Mouse (Mus musculus): ENCODE results near the gene Olfr1383.
"Not testable (repeated sequence)": the region's sequence is repeated elsewhere in the genome, so short reads cannot be mapped to it uniquely, and the experiment has no call there.

Gene Olfr1383

DNA sequence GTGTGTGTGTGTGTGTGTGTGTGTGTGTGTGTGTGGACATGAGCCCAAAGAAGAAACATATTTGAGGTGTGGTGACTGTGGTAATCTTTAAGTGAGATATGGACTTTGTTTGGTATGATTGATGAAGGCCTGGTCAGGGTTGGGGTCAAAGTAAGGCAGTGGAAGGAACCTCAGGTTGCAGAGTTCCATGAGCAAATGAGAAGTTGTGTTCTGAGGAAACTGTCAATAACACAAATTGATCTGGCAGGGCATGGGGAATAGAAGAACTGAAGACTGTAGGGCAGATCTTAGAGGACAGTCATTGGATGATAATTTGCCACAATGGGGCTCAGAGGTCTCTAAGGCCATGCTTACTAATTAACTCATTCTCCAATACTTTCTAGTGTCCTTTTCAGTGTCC, at the start of gene Olfr1383:
Gene Olfr1383, plus strand, starts transcription at position 301 of the 400 bp plus-strand sequence.
- no peak for DNase-seq

- DNase-seq: peak; percentile 1
Observed at GRCm38 (mm10) chr11:49485973-49486372, 33.5 kb upstream of the Olfr1383 start.

- DNase-seq: not testable (repeated sequence)
Observed at GRCm38 (mm10) chr11:49488770-49489169, 30.7 kb upstream of the Olfr1383 start, which contains the start of gene Olfr1385. TSS of gene Olfr1385 (plus strand) at chr11:49489070.

DNA sequence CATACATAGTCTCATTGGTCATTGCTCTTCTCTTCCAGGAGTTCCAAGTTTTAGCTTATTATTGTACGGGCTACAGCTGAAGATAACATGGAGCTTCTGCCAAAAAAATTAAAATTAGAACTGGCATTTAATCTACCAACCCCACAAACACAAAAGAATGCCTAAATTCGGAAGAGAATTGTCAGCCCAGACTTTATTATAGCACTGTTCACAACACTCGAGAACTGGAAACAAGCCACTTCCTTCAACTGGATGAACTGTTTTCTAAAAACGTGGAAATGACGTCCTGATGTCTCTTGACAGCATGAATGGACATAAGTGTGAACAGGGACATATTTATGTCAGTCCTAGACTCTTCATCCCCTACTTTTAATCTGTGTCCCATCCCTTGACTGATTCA, 1.4 kb upstream of the Olfr1383 start:
- no peak for DNase-seq

GRCm38 (mm10) chr11:49527947-49528346, 8.5 kb downstream of the Olfr1383 start, which contains the start of gene Olfr1382:
TSS of gene Olfr1382 (plus strand) at chr11:49528247.
- no peak for DNase-seq

DNA sequence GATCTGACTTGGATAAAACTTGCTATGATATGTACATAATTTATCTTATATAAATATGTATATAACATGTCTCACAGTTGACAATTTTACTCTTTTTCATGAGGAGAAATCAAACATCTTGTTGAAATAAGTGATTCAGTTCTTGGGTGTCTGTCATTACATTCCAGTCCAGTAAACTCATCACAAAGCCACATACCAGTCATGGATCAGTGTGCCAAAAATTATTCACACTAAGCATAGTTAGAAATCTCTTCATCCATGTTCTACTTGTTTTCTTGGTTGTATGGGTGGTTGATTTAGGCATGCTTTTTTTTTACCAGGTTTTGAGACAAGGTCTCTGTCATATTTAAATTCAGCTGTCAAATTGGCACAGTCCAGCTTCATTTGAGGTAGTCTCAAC, 13.3 kb downstream of the Olfr1383 start:
- no peak for DNase-seq

DNA sequence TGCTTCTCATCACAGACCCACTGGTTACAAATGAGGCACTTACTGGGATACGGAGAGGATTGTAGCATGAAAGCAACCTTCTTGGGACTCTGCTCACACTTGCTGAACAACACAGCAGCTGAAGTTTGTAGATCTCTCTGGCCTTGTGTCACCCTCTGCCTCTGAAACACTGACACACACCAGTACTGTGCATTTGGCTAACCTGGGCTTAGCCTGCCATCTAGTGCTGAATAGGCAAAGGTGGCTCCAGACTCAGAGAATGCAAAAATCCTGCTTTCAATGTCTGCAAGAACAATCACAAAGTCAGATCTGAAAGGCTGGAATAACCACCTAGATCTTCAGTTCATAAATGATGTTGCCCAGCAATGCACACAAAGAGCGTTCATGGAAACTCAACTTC, 17.2 kb downstream of the Olfr1383 start:
- DNase-seq: not testable (repeated sequence)

GRCm38 (mm10) chr11:49543149-49543548, 23.7 kb downstream of the Olfr1383 start, which contains the start of gene Olfr1381:
TSS of gene Olfr1381 (plus strand) at chr11:49543449.
- not testable (repeated sequence) for DNase-seq

DNA sequence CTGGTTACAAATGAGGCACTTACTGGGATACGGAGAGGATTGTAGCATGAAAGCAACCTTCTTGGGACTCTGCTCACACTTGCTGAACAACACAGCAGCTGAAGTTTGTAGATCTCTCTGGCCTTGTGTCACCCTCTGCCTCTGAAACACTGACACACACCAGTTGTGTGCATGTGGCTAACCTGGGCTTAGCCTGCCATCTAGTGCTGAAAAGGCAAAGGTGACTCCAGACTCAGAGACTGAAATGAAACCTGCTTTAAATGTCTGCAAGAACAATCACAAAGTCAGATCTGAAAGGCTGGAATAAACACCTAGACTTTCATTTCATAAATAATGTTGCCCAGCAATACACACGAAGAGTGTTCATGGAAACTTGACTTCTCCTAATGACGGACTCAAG, 34.6 kb downstream of the Olfr1383 start:
- not testable (repeated sequence) for DNase-seq

GRCm38 (mm10) chr11:49556578-49556977, 37.1 kb downstream of the Olfr1383 start, which contains the start of gene Olfr1380:
TSS of gene Olfr1380 (plus strand) at chr11:49556878.
- DNase-seq: not testable (repeated sequence)

DNA sequence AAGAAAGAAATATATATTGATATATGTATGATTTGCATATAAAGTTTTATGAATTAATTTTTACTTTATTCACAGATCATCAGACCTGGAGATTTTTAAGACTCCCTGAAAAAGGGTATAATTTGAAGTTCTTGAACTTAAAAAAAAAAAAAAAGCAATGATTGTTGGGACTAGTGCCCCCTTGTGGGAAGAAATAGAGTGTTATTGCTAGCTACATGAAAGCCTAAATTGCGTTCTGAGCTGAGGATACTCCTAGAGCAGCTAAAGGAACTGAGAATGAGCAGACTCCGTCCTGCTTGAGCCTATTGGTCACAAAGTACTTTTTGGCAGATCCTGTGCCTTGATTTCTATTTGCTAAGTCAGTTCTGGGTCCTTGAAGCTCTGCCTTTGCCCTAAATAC, 55.6 kb downstream of the Olfr1383 start:
- not testable (repeated sequence) for DNase-seq

Measured in lung, postnatal 10 days (tissue).